In the genomic region with DNA sequence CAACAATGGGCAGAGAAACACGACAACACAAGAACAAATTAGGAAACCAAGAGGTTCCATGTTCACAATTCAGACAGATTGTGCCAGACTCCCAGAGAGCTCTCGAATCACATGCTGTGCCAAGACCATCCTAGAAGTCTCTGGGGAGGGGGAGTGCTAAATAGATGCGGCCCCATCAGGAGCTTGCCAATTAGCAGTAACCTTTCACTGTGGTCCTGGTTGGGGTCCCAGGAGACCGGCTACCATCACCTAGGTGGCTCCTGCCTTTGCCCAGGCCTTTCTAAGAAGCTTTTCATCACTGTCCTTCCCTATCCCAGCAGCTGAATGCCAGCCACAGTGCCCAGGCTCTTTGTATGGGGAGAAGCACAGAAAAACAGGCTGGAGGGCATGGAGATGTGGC, we compare ENCODE assay signal across 10 mouse cellular contexts. TPM values are rescaled to one million over a fixed set of nuclear protein-coding genes. Genes with fewer than 3 reads are reported as not detected.
DNase-seq lines count a peak whose midpoint lies in the region; ATAC-seq and TF ChIP-seq lines count a peak whose summit lies in the region.
"Had no signal": no experiment of that assay in that cellular context is flagged by ENCODE, and none has a peak within 500 bp of the region (broad histone marks: within the 10 kb centered on the region; RNA-seq: fewer than 3 reads in every experiment).

No protein-coding gene starts in this region.

- peak overlapping the region; percentile 72 for H3K27ac ChIP-seq in layer of hippocampus, adult 2 months
- H3K27ac ChIP-seq in forebrain, embryonic 11.5 days (ENCODE audit: low read depth, low read length): peak overlapping the region; percentile 73
- peak overlapping the region; percentile 83 for H3K27ac ChIP-seq in hindbrain, embryonic 15.5 days (replicated peaks)
- H3K27ac ChIP-seq in midbrain, postnatal 0 days (ENCODE audit: low read depth, low read length): peak overlapping the region; percentile 76

- peak overlapping the region; percentile 30; the same call in 1 of the 2 replicates for H3K9ac ChIP-seq in forebrain, embryonic 11.5 days (ENCODE audit: low read length)
- no peak overlapping the region for H3K9ac ChIP-seq in hindbrain, embryonic 15.5 days
- no peak overlapping the region for H3K9ac ChIP-seq in midbrain, postnatal 0 days (replicated peaks; ENCODE audit: low read length, poor library complexity, severe bottlenecking)

- TF ChIP-seq CTCF in layer of hippocampus, adult 2 months (conservative IDR thresholded peaks at IDR 0.05): no peak
- no peak for TF ChIP-seq CTCF in midbrain, postnatal 0 days (IDR thresholded peaks at IDR 0.05)

- peak; percentile 6; the same call in 1 of the 2 replicates for ATAC-seq in forebrain, embryonic 11.5 days (replicated peaks; ENCODE audit: low FRiP score)
- peak; percentile 12; the same call in 1 of the 2 replicates for ATAC-seq in hindbrain, embryonic 15.5 days (ENCODE audit: low FRiP score, low read depth)
- ATAC-seq in midbrain, postnatal 0 days (ENCODE audit: low FRiP score): peak; percentile 39; the same call in 1 of the 2 replicates
- ATAC-seq: activated CD4-positive, CD25-positive, alpha-beta regulatory T cell, adult 4 months had no signal

- no peaks in the 10 kb centered on the region; the same call in 1 of the 2 replicates for H3K27me3 ChIP-seq in forebrain, embryonic 11.5 days (ENCODE audit: control insufficient read depth, insufficient read depth, low read length)
- H3K27me3 ChIP-seq in hindbrain, embryonic 15.5 days: no peaks in the 10 kb centered on the region
- H3K27me3 ChIP-seq in midbrain, postnatal 0 days (ENCODE audit: insufficient read depth, low read length): no peaks in the 10 kb centered on the region

- DNase-seq in layer of hippocampus, adult 2 months (ENCODE audit: low spot score in 2 of 2): no peak
- no peak for DNase-seq in layer of hippocampus, postnatal 14 days (ENCODE audit: low spot score in 2 of 2)
- DNase-seq in forebrain, embryonic 11.5 days (ENCODE audit: low spot score): no peak
- DNase-seq in midbrain, postnatal 0 days (ENCODE audit: low spot score): peak; percentile 63
- no peak for DNase-seq in ovary, postnatal 36 days (ENCODE audit: low spot score)
- no peak for DNase-seq in right cerebral cortex, adult 18-20 months

- peaks cover 14% of the 10 kb centered on the region for H3K4me1 ChIP-seq in forebrain, embryonic 11.5 days (replicated peaks; ENCODE audit: control insufficient read depth, insufficient read depth, low read length)
- peaks cover 43% of the 10 kb centered on the region for H3K4me1 ChIP-seq in hindbrain, embryonic 15.5 days (replicated peaks)
- H3K4me1 ChIP-seq in midbrain, postnatal 0 days (ENCODE audit: insufficient read depth, low read length): peaks cover 20% of the 10 kb centered on the region; the same call in 1 of the 2 replicates

- H3K36me3 ChIP-seq in forebrain, embryonic 11.5 days (ENCODE audit: control insufficient read depth, insufficient read depth, low read length): no peaks in the 10 kb centered on the region
- H3K36me3 ChIP-seq in hindbrain, embryonic 15.5 days: no peaks in the 10 kb centered on the region
- peaks cover 6% of the 10 kb centered on the region; the same call in 1 of the 2 replicates for H3K36me3 ChIP-seq in midbrain, postnatal 0 days (ENCODE audit: insufficient read depth, low read length)

- WGBS in forebrain, embryonic 11.5 days: 47% methylated on average over 4 of the region's 4 CpGs
- 27% methylated on average over 4 of the region's 4 CpGs for WGBS in hindbrain, embryonic 15.5 days
- WGBS in midbrain, postnatal 0 days: 20% methylated on average over 4 of the region's 4 CpGs

- no peak overlapping the region; the same call in 1 of the 2 replicates for H3K4me2 ChIP-seq in forebrain, embryonic 11.5 days (ENCODE audit: low read depth, low read length, severe bottlenecking)
- peak overlapping the region; percentile 39; the same call in 1 of the 2 replicates for H3K4me2 ChIP-seq in hindbrain, embryonic 15.5 days
- 0 out of 2 replicates have a peak overlapping the region, but pooled peaks have one; percentile 29 for H3K4me2 ChIP-seq in midbrain, postnatal 0 days (ENCODE audit: low read depth, low read length, poor library complexity, severe bottlenecking)

- H3K9me3 ChIP-seq in forebrain, embryonic 11.5 days (ENCODE audit: control insufficient read depth, low read length): no peaks in the 10 kb centered on the region
- no peaks in the 10 kb centered on the region for H3K9me3 ChIP-seq in hindbrain, embryonic 15.5 days
- H3K9me3 ChIP-seq in midbrain, postnatal 0 days (ENCODE audit: low read length): no peaks in the 10 kb centered on the region

- no peak overlapping the region for H3K4me3 ChIP-seq in layer of hippocampus, adult 2 months
- H3K4me3 ChIP-seq in forebrain, embryonic 11.5 days (ENCODE audit: low read depth, low read length): no peak overlapping the region
- H3K4me3 ChIP-seq in hindbrain, embryonic 15.5 days: no peak overlapping the region
- no peak overlapping the region for H3K4me3 ChIP-seq in midbrain, postnatal 0 days (ENCODE audit: low read depth, low read length)

RNA-seq across cellular contexts. Expression of a gene that starts 8.5 kb away (rescaled TPM):
- not detected for total RNA-seq in layer of hippocampus, adult 2 months (2021)
- total RNA-seq in layer of hippocampus, postnatal 14 days (2021): not detected
- not detected in 2 replicates for polyA plus RNA-seq in forebrain, embryonic 11.5 days (2014; fragmentation: Nextera tagmentation; extraction: Ambion mirVana)
- polyA plus RNA-seq in hindbrain, embryonic 15.5 days (2015; fragmentation: Nextera tagmentation; extraction: Ambion mirVana): not detected in 2 replicates
- total RNA-seq in midbrain, postnatal 0 days (2014; rRNA removed): not detected in 2 replicates
- polyA plus RNA-seq in midbrain, postnatal 0 days (2015; fragmentation: Nextera tagmentation; extraction: Ambion mirVana): not detected in 2 replicates
- polyA plus RNA-seq: activated CD4-positive, CD25-positive, alpha-beta regulatory T cell, adult 4 months; erythroblast, embryonic 14.5 days; limb, embryonic 14.5 days had no signal

RNA-seq across cellular contexts. Expression of a gene that starts 45.7 kb away (rescaled TPM):
- 10 to 100 TPM; 47.6 to 52.1 TPM for total RNA-seq in layer of hippocampus, adult 2 months (2021)
- total RNA-seq in layer of hippocampus, postnatal 14 days (2021): 10 to 100 TPM; 55.6 to 60.1 TPM
- polyA plus RNA-seq in forebrain, embryonic 11.5 days (2014; fragmentation: Nextera tagmentation; extraction: Ambion mirVana): 25.6 and 26.2 TPM in 2 replicates
- 42.6 and 45.4 TPM in 2 replicates for polyA plus RNA-seq in hindbrain, embryonic 15.5 days (2015; fragmentation: Nextera tagmentation; extraction: Ambion mirVana)
- total RNA-seq in midbrain, postnatal 0 days (2014; rRNA removed): 73.1 and 97.7 TPM in 2 replicates
- polyA plus RNA-seq in midbrain, postnatal 0 days (2015; fragmentation: Nextera tagmentation; extraction: Ambion mirVana): 24.4 and 26.4 TPM in 2 replicates
